Mouse (Mus musculus) kidney, adult 2 months (tissue): ENCODE measurements at regions not wholly inside any gene's neighbourhood (a gene's known extent, or its start where the extent isn't known, plus 50 kb on each side); places are given as distances from the start of the nearest gene placed in this dataset.

ENCODE experiments used
- DNase-seq: peaks from one replicate; pipeline ENCODE4 v3.0.0; 2021
- H3K27ac ChIP-seq: fragments of 200-500 bp; 2 replicates; pipeline ENCODE4 v1.5.1; 2012; ENCODE audit warnings: low read depth, low read length, control low read depth, inconsistent platforms; ENCODE audit not compliant: insufficient read depth
- H3K27me3 ChIP-seq: fragments of 200-500 bp; replicated peaks from 2 replicates; pipeline ENCODE4 v1.6.1; 2012; ENCODE audit warnings: mild to moderate bottlenecking, moderate library complexity, low read length, inconsistent platforms; ENCODE audit not compliant: control insufficient read depth, insufficient read depth
- H3K36me3 ChIP-seq: fragments of 200-500 bp; 2 replicates; pipeline ENCODE4 v1.6.1; 2012; ENCODE audit warnings: mild to moderate bottlenecking, moderate library complexity, low read length, inconsistent platforms; ENCODE audit not compliant: control insufficient read depth, insufficient read depth
- H3K4me1 ChIP-seq: fragments of 200-500 bp; 2 replicates; pipeline ENCODE4 v1.6.1; 2011; ENCODE audit warnings: low read length; ENCODE audit not compliant: control insufficient read depth, insufficient read depth
- H3K4me3 ChIP-seq: fragments of 200-500 bp; 2 replicates; pipeline ENCODE4 v1.5.1; 2011; ENCODE audit warnings: mild to moderate bottlenecking, low read depth, low read length, control low read depth; ENCODE audit not compliant: insufficient read depth
- CTCF ChIP-seq: fragments of 200-500 bp; conservative IDR thresholded peaks from 2 replicates; pipeline ENCODE4 v1.5.1; 2011; ENCODE audit warnings: low read depth, mild to moderate bottlenecking, control low read depth, low read length, moderate library complexity, mixed read lengths; ENCODE audit not compliant: insufficient read depth, insufficient read length
- POLR2A ChIP-seq: fragments of 200-500 bp; IDR thresholded peaks from one replicate; pipeline ENCODE4 v1.6.1; 2011; ENCODE audit warnings: low read depth, low read length, control low read depth
- WGBS: fragments of 180-500 bp; shearing (Covaris S2); methylation state at CpG from one replicate; pipeline ENCODE4 v1.1.7; 2018; 5-methylcytosine and 5-hydroxymethylcytosine counted together

DNA sequence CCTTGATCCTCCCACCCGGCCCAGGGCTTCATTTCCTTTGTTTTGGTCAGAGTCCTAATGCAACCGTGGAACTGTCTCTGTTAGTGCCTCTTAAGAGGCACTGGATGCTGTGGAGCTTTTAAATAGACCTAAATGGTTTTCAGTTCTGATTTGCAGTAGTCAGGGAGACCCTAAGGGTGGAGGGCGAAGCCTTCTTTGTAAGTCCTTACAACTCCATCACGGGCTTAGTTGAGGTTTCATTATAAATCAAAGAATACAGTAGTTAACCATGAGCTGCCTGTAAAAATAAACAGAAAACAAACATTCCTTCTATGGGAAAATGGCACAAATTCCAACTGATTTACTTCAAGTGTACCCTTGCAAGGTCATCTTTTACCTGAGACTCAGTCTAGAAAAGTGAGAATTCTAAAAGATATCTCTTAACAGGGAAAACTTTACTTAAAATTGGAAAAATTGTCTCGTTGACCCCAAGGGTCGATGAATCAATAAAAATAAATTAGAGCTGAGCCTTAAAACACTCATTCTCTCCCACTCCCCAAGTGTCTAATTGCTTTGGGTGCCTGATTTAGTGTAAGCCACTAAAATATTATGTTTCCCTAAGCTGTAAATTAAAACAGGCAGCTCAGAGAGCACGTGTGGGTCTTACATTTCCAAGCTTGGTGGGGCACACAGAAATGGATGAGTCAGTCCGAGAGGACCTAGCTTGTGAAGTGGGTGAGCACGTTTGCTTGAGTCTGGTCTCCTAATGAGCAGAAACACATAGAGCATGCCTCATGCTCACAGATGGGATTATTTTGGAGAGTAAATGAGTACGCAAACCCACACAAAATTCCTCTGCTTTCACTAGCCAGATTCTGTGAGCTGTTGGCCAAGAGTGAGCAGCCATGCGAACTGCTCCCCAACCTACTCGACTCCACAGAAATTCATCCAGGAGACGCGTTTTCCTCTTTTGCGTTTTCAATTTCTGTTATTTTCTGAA is 343.3 kb downstream of the Klf5 start:
- H3K27ac ChIP-seq, result no peak overlapping the region
- TF ChIP-seq CTCF (no peak), POLR2A (no peak)
- H3K4me3 ChIP-seq, result no peak overlapping the region
- DNase-seq, result no peak
- H3K36me3 ChIP-seq, result no peaks in the 10 kb centered on the region
- 53% methylated on average over 15 of the region's 15 CpGs for WGBS
- H3K27me3 ChIP-seq, result no peaks in the 10 kb centered on the region
- no peaks in the 10 kb centered on the region for H3K4me1 ChIP-seq

DNA sequence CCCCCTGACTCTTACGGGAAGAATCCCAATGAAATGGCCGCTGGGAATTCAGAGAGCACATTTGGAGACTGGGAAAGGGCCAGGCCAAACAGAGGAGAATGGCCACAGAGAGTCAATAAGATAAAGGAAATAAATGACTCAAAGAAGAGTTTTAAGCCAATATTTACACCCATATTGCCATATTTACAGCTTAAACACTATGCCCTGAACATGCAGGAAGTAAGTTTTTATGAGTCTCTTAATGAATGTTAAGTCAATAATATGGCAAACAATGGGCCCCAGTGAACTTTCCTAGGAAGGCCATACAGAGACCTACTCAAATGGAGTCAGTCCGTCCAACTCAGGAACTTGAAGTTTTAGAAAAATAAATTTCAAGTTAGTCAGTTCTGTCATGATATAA is 347.8 kb downstream of the Klf5 start:
- 67% methylated on average over 3 of the region's 3 CpGs for WGBS
- no peak overlapping the region for H3K4me3 ChIP-seq
- H3K36me3 ChIP-seq, result no peaks in the 10 kb centered on the region
- DNase-seq, result no peak
- H3K27ac ChIP-seq, result no peak overlapping the region
- H3K27me3 ChIP-seq, result no peaks in the 10 kb centered on the region
- H3K4me1 ChIP-seq, result no peaks in the 10 kb centered on the region
- TF ChIP-seq CTCF (no peak), POLR2A (no peak)

DNA sequence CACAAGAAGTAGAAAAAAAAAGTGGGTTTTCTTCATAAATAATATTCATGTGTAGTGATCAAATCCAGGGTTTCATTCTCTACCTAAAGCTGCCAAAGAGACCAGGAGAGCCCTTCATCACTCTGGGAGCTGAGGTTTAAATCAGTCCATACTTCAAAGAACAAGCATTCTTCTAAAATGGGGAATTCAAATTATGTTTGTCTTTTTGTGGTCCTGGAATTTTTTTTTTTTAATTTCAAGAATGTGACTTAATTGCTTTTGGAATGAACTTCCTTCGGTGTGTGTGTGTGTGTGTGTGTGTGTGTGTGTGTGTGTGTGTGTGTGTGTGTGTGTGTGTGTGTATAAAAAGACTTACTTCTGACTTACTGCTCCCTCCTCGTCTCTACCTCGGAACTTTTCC is 375.9 kb downstream of the Klf5 start:
- Histone ChIP-seq H3K4me1 (no peaks in the 10 kb centered on the region), H3K27me3 (no peaks in the 10 kb centered on the region), H3K36me3 (no peaks in the 10 kb centered on the region), H3K27ac (no peak overlapping the region), H3K4me3 (no peak overlapping the region)
- no peak for DNase-seq
- WGBS, result 35% methylated on average over 3 of the region's 3 CpGs
- TF ChIP-seq CTCF, result no peak
- no peak for TF ChIP-seq POLR2A

DNA sequence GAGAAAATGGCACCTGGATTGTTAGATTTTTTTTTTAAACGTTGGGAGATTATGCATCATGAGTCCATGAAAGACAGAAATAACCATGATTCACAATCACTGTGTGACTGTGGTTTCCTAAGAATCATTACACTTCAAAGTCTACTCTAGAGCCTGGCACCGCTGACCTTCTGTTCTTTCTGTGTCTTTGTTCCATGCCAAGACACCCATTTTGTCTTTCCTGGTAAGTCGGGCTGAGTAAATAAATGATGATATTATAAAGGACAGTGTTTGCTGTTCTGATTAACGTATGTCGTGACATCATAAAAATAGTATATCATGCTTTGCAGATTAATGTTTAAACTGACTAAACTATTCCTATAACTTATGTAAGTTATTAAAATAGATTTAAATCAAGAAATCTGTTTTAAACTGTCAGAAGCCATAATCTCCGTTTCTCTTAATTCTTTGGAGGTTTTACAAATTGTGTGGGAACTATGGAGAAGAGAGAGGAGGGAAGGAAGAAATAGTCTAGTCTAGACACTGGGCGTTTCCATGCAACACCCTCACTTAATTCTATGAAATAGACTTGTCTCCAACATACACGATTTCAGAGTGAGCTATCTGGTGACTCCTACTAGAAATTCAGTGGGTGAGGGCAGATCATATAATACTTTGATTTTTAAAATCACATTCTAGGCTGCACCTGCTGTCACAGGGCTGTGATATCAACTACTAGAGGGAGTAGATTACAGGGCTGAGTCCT is 388.7 kb downstream of the Klf5 start:
- WGBS, result 73% methylated on average over 8 of the region's 8 CpGs
- Histone ChIP-seq H3K27me3 (no peaks in the 10 kb centered on the region), H3K4me1 (no peaks in the 10 kb centered on the region), H3K4me3 (no peak overlapping the region), H3K27ac (no peak overlapping the region), H3K36me3 (no peaks in the 10 kb centered on the region)
- TF ChIP-seq CTCF (no peak), POLR2A (no peak)
- no peak for DNase-seq

DNA sequence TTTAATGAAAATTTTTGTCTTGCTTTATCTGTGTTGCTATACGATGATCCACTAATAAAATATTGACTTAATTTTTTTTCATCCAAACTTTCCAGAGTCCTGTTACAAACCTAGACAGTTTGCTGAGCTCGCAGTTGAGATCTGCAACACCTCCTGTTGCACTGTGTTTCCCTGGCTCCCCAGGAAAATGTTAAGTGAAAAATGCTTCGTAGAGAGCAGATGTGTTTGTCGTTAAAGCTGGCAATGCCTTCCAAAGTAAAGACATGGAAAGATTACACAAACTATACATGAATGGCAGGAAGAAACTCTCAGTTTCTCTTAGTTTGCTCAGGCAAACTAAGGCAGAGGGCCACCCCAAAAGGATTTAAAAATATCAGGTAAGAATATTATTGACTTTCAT is 389.9 kb downstream of the Klf5 start:
- H3K27ac ChIP-seq, result no peak overlapping the region
- H3K4me3 ChIP-seq, result no peak overlapping the region
- H3K27me3 ChIP-seq, result no peaks in the 10 kb centered on the region
- no peaks in the 10 kb centered on the region for H3K36me3 ChIP-seq
- TF ChIP-seq POLR2A (no peak), CTCF (no peak)
- 86% methylated on average over 4 of the region's 4 CpGs for WGBS
- DNase-seq, result no peak
- H3K4me1 ChIP-seq, result no peaks in the 10 kb centered on the region

DNA sequence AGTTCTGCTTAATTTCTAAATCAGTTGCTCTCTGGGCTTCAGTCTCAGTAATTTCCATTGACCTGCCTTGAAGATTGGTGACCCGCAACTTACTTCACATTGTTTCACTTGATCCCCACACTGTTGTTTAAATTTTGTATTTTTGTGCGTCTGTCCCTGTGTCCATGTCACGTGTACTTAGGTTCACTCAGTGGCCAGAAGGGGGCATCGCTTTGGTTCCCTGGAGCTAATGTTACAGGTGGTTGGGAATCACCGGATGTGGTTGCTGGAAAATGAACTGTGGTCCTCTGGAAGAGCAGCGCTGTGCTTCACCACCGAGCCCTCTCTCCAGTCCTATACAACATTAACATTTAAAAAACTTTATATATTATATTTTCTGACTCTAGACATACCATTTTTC is 397.8 kb downstream of the Klf5 start:
- Histone ChIP-seq H3K4me3 (no peak overlapping the region), H3K4me1 (no peaks in the 10 kb centered on the region), H3K27ac (no peak overlapping the region), H3K36me3 (no peaks in the 10 kb centered on the region), H3K27me3 (no peaks in the 10 kb centered on the region)
- TF ChIP-seq POLR2A (no peak), CTCF (no peak)
- DNase-seq, result no peak
- 84% methylated on average over 7 of the region's 7 CpGs for WGBS

DNA sequence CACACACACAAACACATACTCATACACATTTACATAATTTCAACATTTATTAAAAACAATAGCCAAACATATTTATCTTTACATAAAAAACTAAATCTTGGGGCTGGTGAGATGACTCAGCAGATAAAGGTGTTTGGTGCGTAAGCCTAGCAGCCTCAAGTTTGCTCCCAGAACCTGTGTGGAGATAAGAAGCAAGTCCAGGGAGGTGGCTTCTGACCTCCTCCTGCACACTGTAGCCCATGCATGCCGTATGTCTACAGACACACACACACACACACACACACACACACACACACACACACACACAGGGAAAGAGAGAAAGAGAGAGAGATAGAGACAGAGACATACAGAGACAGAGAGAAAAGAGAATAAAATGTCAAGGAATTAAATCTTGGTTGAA is 401.1 kb downstream of the Klf5 start:
- Histone ChIP-seq H3K36me3 (no peaks in the 10 kb centered on the region), H3K27me3 (no peaks in the 10 kb centered on the region), H3K4me3 (no peak overlapping the region), H3K27ac (no peak overlapping the region), H3K4me1 (no peaks in the 10 kb centered on the region)
- TF ChIP-seq CTCF (no peak), POLR2A (no peak)
- 82% methylated on average over 2 of the region's 2 CpGs for WGBS
- no peak for DNase-seq
